Mouse (Mus musculus): ENCODE data around the gene Evi2. TPM values are rescaled to one million over a fixed set of nuclear protein-coding genes. Genes with fewer than 3 reads are reported as not detected.
A peak's percentile ranks its signal among the peaks of the same experiment; 100 is the strongest.

The Evi2 gene
- 0.60 and 0.89 TPM in 2 replicates for polyA plus RNA-seq (2015; fragmentation: Nextera tagmentation; extraction: Ambion mirVana)

DNA sequence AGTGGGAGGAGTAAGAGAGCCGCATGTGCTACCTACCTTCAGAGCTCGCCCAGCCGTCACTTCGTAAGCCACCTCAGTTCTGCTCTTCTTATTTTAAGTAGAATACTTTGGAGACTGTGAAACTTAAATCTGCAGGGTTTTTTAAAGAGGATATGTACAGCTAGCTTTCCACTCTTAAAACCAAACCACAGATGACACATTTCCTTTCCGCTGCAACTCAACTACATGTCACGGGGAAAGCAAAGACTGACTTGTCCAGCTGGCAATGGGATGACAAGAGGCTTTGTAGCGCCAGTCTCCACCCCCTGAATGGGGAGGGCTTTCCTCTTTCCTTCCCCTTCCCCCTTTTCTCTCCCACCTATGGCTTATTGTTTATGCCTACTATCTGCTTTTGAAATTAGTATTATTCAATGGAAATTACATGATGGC, at the start of gene Evi2, which contains the start of gene Evi2a:
TSS of gene Evi2 (minus strand) at position 257 of the 429 bp plus-strand sequence.
TSS of gene Evi2a (minus strand) at position 277 of the 429 bp plus-strand sequence.
- Histone ChIP-seq H3K27me3 (ENCODE audit: control insufficient read depth, insufficient read depth, low read length) (no peaks in the 10 kb centered on the region), H3K4me1 (ENCODE audit: control insufficient read depth, insufficient read depth, low read length) (peaks cover 8% of the 10 kb centered on the region; the same call in 1 of the 2 replicates), H3K27ac (ENCODE audit: low read length) (no peak within 1 kb of the TSS), H3K4me3 (replicated peaks; ENCODE audit: low read length) (no peak within 1 kb of the TSS), H3K9ac (ENCODE audit: low read length) (no peak within 1 kb of the TSS), H3K36me3 (ENCODE audit: control insufficient read depth, insufficient read depth, low read length) (no peaks in the 10 kb centered on the region), H3K9me3 (replicated peaks; ENCODE audit: control insufficient read depth, low read length) (no peaks in the 10 kb centered on the region), H3K4me2 (ENCODE audit: low read depth, low read length) (no peak within 1 kb of the TSS)
- no peak for ATAC-seq (ENCODE audit: insufficient read depth, low FRiP score)
- 83% methylated on average over 7 of the region's 7 CpGs for WGBS

DNA sequence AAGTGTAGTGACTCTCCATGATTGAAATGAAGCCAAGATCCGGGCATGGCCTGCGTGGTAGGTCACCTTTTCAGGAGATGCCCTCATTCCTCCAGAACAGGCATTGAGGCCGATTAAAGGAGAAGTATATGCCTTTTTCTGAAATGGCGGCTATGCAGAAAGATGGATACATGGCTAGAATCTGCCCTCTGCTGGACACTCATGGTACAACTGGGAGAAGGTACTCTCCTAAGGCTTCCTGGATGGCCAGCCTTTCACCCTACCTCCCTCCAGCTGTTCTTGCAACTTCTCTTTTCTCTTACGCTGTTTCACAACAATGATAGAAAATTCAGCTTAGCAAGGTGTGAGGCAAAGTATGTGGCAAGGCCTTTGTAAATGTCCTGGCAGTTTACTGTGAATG, 47.4 kb upstream of the Evi2 start:
- no peak overlapping the region for H3K27ac ChIP-seq (ENCODE audit: low read length)
- H3K9ac ChIP-seq (ENCODE audit: low read length): no peak overlapping the region
- H3K4me1 ChIP-seq (ENCODE audit: control insufficient read depth, insufficient read depth, low read length): no peaks in the 10 kb centered on the region
- H3K36me3 ChIP-seq (ENCODE audit: control insufficient read depth, insufficient read depth, low read length): 0 out of 2 replicates have a peak, but pooled peaks cover 9% of the 10 kb centered on the region
- peak; percentile 25; the same call in 1 of the 2 replicates for ATAC-seq (ENCODE audit: insufficient read depth, low FRiP score)
- H3K4me2 ChIP-seq (ENCODE audit: low read depth, low read length): no peak overlapping the region
- H3K4me3 ChIP-seq (replicated peaks; ENCODE audit: low read length): no peak overlapping the region
- H3K27me3 ChIP-seq (ENCODE audit: control insufficient read depth, insufficient read depth, low read length): no peaks in the 10 kb centered on the region
- WGBS: 46% methylated on average over 5 of the region's 5 CpGs
- H3K9me3 ChIP-seq (replicated peaks; ENCODE audit: control insufficient read depth, low read length): no peaks in the 10 kb centered on the region

DNA sequence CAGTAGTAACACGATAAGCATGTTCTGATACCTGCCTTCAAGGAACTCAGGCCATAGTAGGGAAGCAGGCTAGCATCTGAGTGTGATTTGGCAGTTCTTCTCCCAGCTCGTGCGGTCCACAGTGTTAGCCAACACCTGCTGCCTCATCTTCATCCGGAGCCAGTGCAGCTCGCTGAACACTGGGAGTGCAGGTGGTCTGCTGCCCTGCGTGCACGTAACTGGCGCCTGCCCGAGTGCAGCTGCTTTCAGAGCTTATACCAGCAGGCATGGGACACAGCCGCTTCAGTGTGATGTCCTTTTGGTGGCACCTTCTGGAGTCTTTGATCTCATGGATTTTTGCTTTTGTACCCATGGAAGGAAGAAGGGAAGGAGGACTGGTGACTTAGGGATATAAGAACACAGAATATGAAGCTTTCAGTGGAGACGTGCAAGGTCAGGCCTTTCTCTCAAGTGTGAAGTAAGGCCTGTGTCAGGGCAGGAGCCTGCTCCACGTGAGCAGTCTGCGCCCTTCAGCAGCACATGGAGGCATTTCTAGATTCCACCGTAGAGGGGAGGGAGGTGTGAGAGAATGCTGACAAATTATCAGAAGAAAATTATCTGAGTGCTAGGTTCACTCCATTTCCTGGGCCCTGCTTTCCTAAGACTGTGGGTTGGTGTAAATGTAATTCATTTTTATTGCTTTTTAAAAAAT, 45.1 kb upstream of the Evi2 start:
- Histone ChIP-seq H3K9me3 (replicated peaks; ENCODE audit: control insufficient read depth, low read length) (no peaks in the 10 kb centered on the region), H3K27me3 (ENCODE audit: control insufficient read depth, insufficient read depth, low read length) (no peaks in the 10 kb centered on the region), H3K4me2 (ENCODE audit: low read depth, low read length) (no peak overlapping the region), H3K27ac (ENCODE audit: low read length) (no peak overlapping the region), H3K36me3 (ENCODE audit: control insufficient read depth, insufficient read depth, low read length) (peaks cover 12% of the 10 kb centered on the region; the same call in 1 of the 2 replicates), H3K4me3 (replicated peaks; ENCODE audit: low read length) (no peak overlapping the region), H3K9ac (ENCODE audit: low read length) (no peak overlapping the region), H3K4me1 (ENCODE audit: control insufficient read depth, insufficient read depth, low read length) (no peaks in the 10 kb centered on the region)
- 86% methylated on average over 14 of the region's 14 CpGs for WGBS
- no peak for ATAC-seq (ENCODE audit: insufficient read depth, low FRiP score)

DNA sequence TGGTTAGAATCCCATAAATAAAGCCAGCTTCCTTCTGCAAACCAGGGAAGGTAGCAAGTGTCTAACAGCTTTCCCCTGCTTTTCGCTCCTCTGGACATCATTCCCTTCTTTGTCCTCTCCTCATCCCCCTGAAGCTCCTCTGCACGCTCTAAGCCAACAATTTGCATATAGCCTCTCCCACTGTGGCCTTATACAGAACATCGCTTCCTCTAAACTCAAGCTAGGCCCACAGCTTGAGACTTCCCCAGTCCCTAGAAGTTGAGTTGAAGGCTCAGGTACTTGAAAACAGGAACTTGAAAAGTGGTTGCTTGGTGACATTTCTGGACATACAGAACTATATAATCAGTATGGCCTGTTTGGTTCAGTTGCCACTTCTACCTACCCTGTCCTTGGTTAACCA, 43.4 kb upstream of the Evi2 start:
- Histone ChIP-seq H3K4me2 (ENCODE audit: low read depth, low read length) (no peak overlapping the region), H3K4me3 (replicated peaks; ENCODE audit: low read length) (no peak overlapping the region), H3K27ac (ENCODE audit: low read length) (no peak overlapping the region), H3K9me3 (replicated peaks; ENCODE audit: control insufficient read depth, low read length) (no peaks in the 10 kb centered on the region), H3K9ac (ENCODE audit: low read length) (no peak overlapping the region), H3K36me3 (ENCODE audit: control insufficient read depth, insufficient read depth, low read length) (peaks cover 13% of the 10 kb centered on the region; the same call in 1 of the 2 replicates), H3K27me3 (ENCODE audit: control insufficient read depth, insufficient read depth, low read length) (no peaks in the 10 kb centered on the region), H3K4me1 (ENCODE audit: control insufficient read depth, insufficient read depth, low read length) (no peaks in the 10 kb centered on the region)
- 80% methylated on average over 3 of the region's 3 CpGs for WGBS
- no peak for ATAC-seq (ENCODE audit: insufficient read depth, low FRiP score)

DNA sequence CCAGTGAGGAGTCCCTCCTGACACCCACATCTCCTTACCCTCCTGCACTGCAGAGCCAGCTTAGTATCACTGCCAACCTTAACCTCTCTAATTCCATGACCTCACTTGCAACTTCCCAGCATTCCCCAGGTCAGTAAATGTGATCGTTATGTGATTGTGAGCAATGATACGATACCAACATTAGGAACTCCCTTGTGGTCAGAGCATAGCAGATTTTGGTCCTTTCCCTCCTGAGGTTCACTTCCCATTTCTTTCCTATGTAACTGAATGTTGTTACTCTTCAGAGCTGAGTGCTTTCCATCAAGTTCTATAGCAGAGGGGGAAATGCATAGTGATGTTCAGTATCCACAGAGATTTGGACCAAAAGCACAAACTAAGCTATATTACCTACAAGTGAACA, 39.9 kb upstream of the Evi2 start:
- no peak overlapping the region for H3K4me3 ChIP-seq (replicated peaks; ENCODE audit: low read length)
- no peaks in the 10 kb centered on the region for H3K4me1 ChIP-seq (ENCODE audit: control insufficient read depth, insufficient read depth, low read length)
- no peak overlapping the region for H3K27ac ChIP-seq (ENCODE audit: low read length)
- ATAC-seq (ENCODE audit: insufficient read depth, low FRiP score): no peak
- no peaks in the 10 kb centered on the region for H3K27me3 ChIP-seq (ENCODE audit: control insufficient read depth, insufficient read depth, low read length)
- WGBS: 87% methylated on average over 2 of the region's 2 CpGs
- H3K4me2 ChIP-seq (ENCODE audit: low read depth, low read length): no peak overlapping the region
- H3K9me3 ChIP-seq (replicated peaks; ENCODE audit: control insufficient read depth, low read length): no peaks in the 10 kb centered on the region
- H3K9ac ChIP-seq (ENCODE audit: low read length): no peak overlapping the region
- H3K36me3 ChIP-seq (ENCODE audit: control insufficient read depth, insufficient read depth, low read length): peaks cover 20% of the 10 kb centered on the region

DNA sequence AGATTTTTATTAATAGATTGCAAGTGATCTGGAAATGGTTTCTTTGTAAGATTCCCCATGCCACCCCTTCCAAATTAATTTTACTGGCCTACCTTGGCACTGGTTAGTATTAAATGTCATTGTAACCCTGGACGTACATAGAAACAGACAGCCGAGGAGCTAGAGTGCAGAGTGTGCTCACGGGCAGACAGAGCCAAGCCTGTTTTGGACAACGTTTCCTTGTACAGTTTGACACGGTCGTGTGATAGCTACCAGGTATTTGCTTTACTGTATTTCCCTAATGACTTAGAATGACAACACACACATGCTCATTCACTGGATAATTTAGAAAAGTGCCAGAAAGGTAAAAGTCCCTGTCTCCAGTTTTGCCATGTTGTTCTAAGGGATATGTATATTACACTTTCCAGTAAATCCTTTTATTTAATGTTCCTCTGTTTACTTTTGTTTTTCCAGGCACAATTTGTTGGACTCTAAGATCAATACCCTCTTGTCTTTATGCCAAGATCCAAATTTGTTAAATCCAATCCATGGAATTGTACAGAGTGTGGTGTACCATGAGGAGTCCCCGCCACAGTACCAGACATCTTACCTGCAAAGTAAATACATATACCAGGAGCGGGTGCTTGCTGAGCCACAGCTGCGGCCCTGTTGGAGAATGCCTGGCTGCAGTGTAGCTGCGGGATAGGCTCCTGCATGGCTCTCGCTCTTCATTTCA, 38.0 kb upstream of the Evi2 start:
- ATAC-seq (ENCODE audit: insufficient read depth, low FRiP score): no peak
- Histone ChIP-seq H3K27me3 (ENCODE audit: control insufficient read depth, insufficient read depth, low read length) (no peaks in the 10 kb centered on the region), H3K4me2 (ENCODE audit: low read depth, low read length) (no peak overlapping the region), H3K4me1 (ENCODE audit: control insufficient read depth, insufficient read depth, low read length) (no peaks in the 10 kb centered on the region), H3K9ac (ENCODE audit: low read length) (no peak overlapping the region), H3K27ac (ENCODE audit: low read length) (no peak overlapping the region), H3K4me3 (replicated peaks; ENCODE audit: low read length) (no peak overlapping the region), H3K36me3 (ENCODE audit: control insufficient read depth, insufficient read depth, low read length) (peaks cover 20% of the 10 kb centered on the region), H3K9me3 (replicated peaks; ENCODE audit: control insufficient read depth, low read length) (no peaks in the 10 kb centered on the region)
- 79% methylated on average over 11 of the region's 11 CpGs for WGBS

DNA sequence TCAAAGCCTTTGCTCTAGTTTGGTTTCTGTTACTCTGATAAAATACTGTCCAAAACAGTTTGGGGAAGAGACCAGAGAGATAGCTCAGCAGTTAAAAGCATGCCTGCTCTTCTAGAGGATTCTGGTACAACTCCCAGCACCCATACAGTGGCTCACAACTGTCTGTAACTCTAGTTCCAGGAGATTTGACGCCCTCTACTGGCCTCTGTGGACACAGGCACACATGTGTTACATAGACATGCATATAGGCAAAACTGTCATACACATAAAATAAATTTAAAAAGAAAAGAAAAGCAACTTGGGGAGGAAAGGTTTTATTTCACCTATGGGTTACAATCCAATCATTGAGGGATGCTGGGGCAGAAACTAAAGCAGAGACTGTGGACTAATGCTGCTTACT, 36.6 kb upstream of the Evi2 start:
- Histone ChIP-seq H3K36me3 (ENCODE audit: control insufficient read depth, insufficient read depth, low read length) (peaks cover 20% of the 10 kb centered on the region), H3K9ac (ENCODE audit: low read length) (no peak overlapping the region), H3K27me3 (ENCODE audit: control insufficient read depth, insufficient read depth, low read length) (no peaks in the 10 kb centered on the region), H3K9me3 (replicated peaks; ENCODE audit: control insufficient read depth, low read length) (no peaks in the 10 kb centered on the region), H3K27ac (ENCODE audit: low read length) (no peak overlapping the region), H3K4me2 (ENCODE audit: low read depth, low read length) (no peak overlapping the region), H3K4me3 (replicated peaks; ENCODE audit: low read length) (no peak overlapping the region), H3K4me1 (ENCODE audit: control insufficient read depth, insufficient read depth, low read length) (no peaks in the 10 kb centered on the region)
- ATAC-seq (ENCODE audit: insufficient read depth, low FRiP score): no peak
- WGBS: 54% methylated on average over 1 of the region's 1 CpGs

DNA sequence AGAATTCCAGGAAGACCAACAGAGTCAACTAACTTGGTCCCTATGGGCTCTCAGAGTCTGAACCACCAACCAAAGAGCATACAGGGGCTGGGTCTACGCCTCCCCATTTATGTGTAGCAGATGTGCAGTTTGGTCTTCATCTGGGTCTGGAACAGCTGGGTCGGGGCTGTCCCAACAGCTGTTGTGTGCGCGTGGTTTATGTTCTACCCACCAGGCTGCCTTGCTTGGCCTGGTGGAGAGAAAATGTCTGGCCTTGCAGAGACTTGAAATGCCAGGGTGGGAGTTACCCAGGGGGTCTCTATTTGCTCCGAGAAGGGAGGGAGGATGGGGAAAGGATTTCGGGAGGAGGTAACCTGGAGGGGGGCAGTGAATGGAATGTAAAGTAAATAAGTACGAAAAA, 33.1 kb upstream of the Evi2 start:
- H3K9me3 ChIP-seq (replicated peaks; ENCODE audit: control insufficient read depth, low read length): no peaks in the 10 kb centered on the region
- 91% methylated on average over 7 of the region's 7 CpGs for WGBS
- H3K27ac ChIP-seq (ENCODE audit: low read length): no peak overlapping the region
- peaks cover 23% of the 10 kb centered on the region for H3K36me3 ChIP-seq (ENCODE audit: control insufficient read depth, insufficient read depth, low read length)
- no peak overlapping the region for H3K4me2 ChIP-seq (ENCODE audit: low read depth, low read length)
- H3K27me3 ChIP-seq (ENCODE audit: control insufficient read depth, insufficient read depth, low read length): no peaks in the 10 kb centered on the region
- no peak overlapping the region for H3K9ac ChIP-seq (ENCODE audit: low read length)
- no peaks in the 10 kb centered on the region for H3K4me1 ChIP-seq (ENCODE audit: control insufficient read depth, insufficient read depth, low read length)
- H3K4me3 ChIP-seq (replicated peaks; ENCODE audit: low read length): no peak overlapping the region
- ATAC-seq (ENCODE audit: insufficient read depth, low FRiP score): no peak

DNA sequence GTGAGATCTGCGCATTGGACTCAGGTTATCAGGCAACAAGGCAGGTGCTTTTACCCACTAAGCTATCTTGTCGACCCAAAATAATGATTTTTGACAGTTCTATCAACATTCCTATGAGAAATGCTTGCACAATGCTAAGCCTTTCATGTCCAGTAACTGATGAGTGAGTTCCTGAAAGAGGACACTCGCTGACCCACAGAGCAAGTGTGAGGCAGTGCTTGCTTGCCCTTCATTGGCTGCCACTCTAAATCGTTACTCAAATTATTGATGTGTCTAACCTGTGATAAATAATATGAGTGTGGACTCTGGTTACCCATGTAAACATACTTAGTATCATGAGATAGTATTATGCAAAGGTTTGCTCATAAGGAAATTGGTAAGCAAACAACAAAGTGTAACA, 30.1 kb upstream of the Evi2 start:
- no peak for ATAC-seq (ENCODE audit: insufficient read depth, low FRiP score)
- Histone ChIP-seq H3K4me1 (ENCODE audit: control insufficient read depth, insufficient read depth, low read length) (no peaks in the 10 kb centered on the region), H3K4me3 (replicated peaks; ENCODE audit: low read length) (no peak overlapping the region), H3K9me3 (replicated peaks; ENCODE audit: control insufficient read depth, low read length) (no peaks in the 10 kb centered on the region), H3K27me3 (ENCODE audit: control insufficient read depth, insufficient read depth, low read length) (no peaks in the 10 kb centered on the region), H3K9ac (ENCODE audit: low read length) (no peak overlapping the region), H3K4me2 (ENCODE audit: low read depth, low read length) (no peak overlapping the region), H3K36me3 (ENCODE audit: control insufficient read depth, insufficient read depth, low read length) (peaks cover 8% of the 10 kb centered on the region), H3K27ac (ENCODE audit: low read length) (no peak overlapping the region)
- WGBS: 85% methylated on average over 4 of the region's 4 CpGs

All from stomach, embryonic 16.5 days (tissue).